Mouse (Mus musculus): Measurements from ENCODE around the gene Pef1.

DNA sequence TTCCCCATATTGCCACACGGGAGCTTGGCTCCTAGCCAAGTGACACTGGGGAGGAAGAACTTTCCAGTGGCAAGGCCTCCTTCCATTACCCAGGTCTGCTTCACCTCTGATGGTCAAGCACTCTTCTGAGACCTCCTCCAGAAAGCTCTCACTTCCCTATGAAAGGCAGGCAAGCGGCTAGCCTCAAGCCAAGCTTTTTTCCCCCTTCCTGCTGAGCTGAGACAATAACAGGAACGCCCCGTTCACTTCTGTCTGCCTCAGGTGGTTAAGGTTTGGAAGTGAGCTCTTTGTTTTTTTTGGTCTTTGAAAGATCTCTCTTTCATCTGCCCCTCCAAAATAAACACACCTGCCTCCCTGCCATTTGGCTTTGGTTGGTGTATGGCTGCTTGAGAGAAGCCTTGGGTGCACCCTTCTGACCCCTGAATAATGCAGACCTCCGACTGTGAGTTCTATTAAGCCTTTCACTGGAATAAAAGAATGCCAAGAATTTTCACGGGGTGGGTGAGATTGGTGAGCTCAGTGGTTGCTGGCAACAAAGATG, at the start of gene Pef1:
- no peak for TF ChIP-seq CTCF (IDR thresholded peaks at IDR 0.05; ENCODE audit: low read depth)
- no peak for TF ChIP-seq EP300 (IDR thresholded peaks at IDR 0.05; ENCODE audit: low read depth)
